Mouse (Mus musculus): Measurements from ENCODE around the gene Plb1. TPM values are rescaled to one million over a fixed set of nuclear protein-coding genes. Genes with fewer than 3 reads are reported as not detected.

The Plb1 gene
- polyA plus RNA-seq, 2 experiments: 1.1 to 1.5 TPM

DNA sequence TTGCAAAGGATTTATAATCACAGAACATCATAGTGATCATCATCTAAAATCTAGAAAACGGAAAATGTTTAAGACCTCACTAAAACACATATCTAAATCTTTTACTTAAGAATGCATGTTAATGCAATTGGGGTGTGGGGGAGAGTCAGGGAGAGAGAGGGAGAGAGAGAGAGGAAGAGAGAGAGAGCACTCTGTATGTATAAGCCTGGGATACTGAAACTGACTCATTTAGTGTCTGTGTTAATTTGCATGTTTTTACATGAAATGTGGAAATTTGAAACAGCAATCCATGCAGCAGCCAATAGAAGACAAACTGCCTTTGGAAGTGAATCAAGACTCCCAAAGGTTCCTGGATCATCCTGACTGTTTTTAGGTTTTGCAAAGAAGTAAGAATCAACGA lies 181.1 kb downstream of the Plb1 start:
- no peak for DNase-seq (ENCODE audit: low spot score)

DNA sequence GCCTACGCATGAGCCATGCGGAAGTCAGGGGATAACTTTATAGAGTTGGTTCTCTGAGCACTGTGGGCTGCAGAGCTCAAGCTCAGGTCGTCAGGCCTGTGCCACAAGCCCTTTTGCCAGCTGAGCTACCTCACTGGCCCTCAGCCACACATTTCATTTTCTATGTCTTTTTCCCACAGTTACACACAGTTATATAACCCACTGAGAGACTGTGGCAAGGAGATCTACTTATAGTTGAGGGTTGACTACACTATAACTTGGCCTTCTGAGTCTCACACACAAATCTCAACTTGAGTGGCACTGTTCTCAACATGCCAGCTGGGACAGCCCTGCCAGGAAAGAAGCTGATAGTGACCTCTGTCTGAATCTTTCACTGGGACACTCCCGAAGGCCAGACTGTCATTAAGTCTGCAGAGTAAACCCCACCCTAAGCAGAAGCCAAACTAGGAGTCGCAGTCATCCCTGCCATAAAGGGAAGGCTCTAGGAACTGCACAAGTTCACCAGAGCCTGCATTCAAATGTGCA lies 182.0 kb downstream of the Plb1 start:
- Histone ChIP-seq H3K9me3 (ENCODE audit: control insufficient read depth, low read length) (no peaks in the 10 kb centered on the region), H3K36me3 (ENCODE audit: control insufficient read depth, insufficient read depth, low read length) (no peaks in the 10 kb centered on the region), H3K4me2 (replicated peaks; ENCODE audit: low read depth, low read length, severe bottlenecking) (no peak overlapping the region), H3K9ac (ENCODE audit: low read depth, low read length, severe bottlenecking) (no peak overlapping the region), H3K4me1 (ENCODE audit: control insufficient read depth, insufficient read depth, low read length) (peaks cover 37% of the 10 kb centered on the region), H3K27me3 (ENCODE audit: control insufficient read depth, insufficient read depth, low read length) (no peaks in the 10 kb centered on the region), H3K4me3 (replicated peaks; ENCODE audit: low read length) (no peak overlapping the region), H3K27ac (replicated peaks; ENCODE audit: low read depth, low read length) (0 out of 2 replicates have a peak overlapping the region, but pooled peaks have one; percentile 22)
- whole genome bisulfite sequencing: 48% methylated on average over 5 of the region's 5 CpGs
- ATAC-seq (ENCODE audit: low FRiP score, low read depth) (no peak), DNase-seq (ENCODE audit: low spot score) (no peak)
- TF ChIP-seq POLR2A (IDR thresholded peaks at IDR 0.05; ENCODE audit: borderline replicate concordance, extremely low read depth, insufficient read depth, insufficient read length): no peak

More for the DNA sequence above, 181.1 kb downstream of the Plb1 start:
- H3K4me3 ChIP-seq (replicated peaks; ENCODE audit: low read length): no peak overlapping the region
- ATAC-seq (ENCODE audit: low FRiP score, low read depth): no peak
- no peaks in the 10 kb centered on the region for H3K9me3 ChIP-seq (ENCODE audit: control insufficient read depth, low read length)
- no peaks in the 10 kb centered on the region for H3K36me3 ChIP-seq (ENCODE audit: control insufficient read depth, insufficient read depth, low read length)
- H3K27ac ChIP-seq (replicated peaks; ENCODE audit: low read depth, low read length): peak overlapping the region; percentile 63; the same call in 1 of the 2 replicates
- no peak overlapping the region for H3K9ac ChIP-seq (ENCODE audit: low read depth, low read length, severe bottlenecking)
- peaks cover 37% of the 10 kb centered on the region for H3K4me1 ChIP-seq (ENCODE audit: control insufficient read depth, insufficient read depth, low read length)
- TF ChIP-seq POLR2A (IDR thresholded peaks at IDR 0.05; ENCODE audit: borderline replicate concordance, extremely low read depth, insufficient read depth, insufficient read length): no peak
- H3K4me2 ChIP-seq (replicated peaks; ENCODE audit: low read depth, low read length, severe bottlenecking): no peak overlapping the region
- 28% methylated on average over 2 of the region's 2 CpGs for WGBS
- no peaks in the 10 kb centered on the region for H3K27me3 ChIP-seq (ENCODE audit: control insufficient read depth, insufficient read depth, low read length)

DNA sequence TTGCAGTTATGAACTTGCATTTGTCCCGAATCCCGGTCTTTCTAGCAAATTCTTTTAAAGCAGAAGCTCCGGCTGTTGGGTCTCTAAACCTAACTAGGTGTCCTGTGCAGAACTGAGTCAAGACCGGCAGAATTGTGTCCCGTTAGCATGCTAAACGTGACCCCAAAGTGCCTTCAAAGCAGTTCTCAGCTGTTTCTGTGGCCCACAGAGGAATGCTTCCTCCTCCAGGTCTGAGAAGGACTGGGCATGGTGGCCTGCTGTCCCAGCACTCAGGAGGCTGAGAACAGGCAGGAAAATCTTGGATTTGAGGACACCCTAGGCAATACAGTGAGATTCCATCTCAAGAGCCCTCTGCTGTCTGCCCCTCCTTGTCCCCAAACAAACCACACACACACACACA lies 183.0 kb downstream of the Plb1 start:
- no peak overlapping the region for H3K4me3 ChIP-seq (replicated peaks; ENCODE audit: low read length)

More for the DNA sequence above, 183.0 kb downstream of the Plb1 start:
- no peak for ATAC-seq (ENCODE audit: low FRiP score, low read depth)
- WGBS: 89% methylated on average over 6 of the region's 6 CpGs
- TF ChIP-seq POLR2A (IDR thresholded peaks at IDR 0.05; ENCODE audit: borderline replicate concordance, extremely low read depth, insufficient read depth, insufficient read length): no peak
- H3K9ac ChIP-seq (ENCODE audit: low read depth, low read length, severe bottlenecking): no peak overlapping the region
- H3K27me3 ChIP-seq (ENCODE audit: control insufficient read depth, insufficient read depth, low read length): no peaks in the 10 kb centered on the region
- peaks cover 37% of the 10 kb centered on the region for H3K4me1 ChIP-seq (ENCODE audit: control insufficient read depth, insufficient read depth, low read length)
- no peak for DNase-seq (ENCODE audit: low spot score)
- no peaks in the 10 kb centered on the region for H3K9me3 ChIP-seq (ENCODE audit: control insufficient read depth, low read length)
- no peak overlapping the region for H3K4me2 ChIP-seq (replicated peaks; ENCODE audit: low read depth, low read length, severe bottlenecking)
- H3K27ac ChIP-seq (replicated peaks; ENCODE audit: low read depth, low read length): no peak overlapping the region
- H3K36me3 ChIP-seq (ENCODE audit: control insufficient read depth, insufficient read depth, low read length): no peaks in the 10 kb centered on the region

Other genes starting within 250 kb of the Plb1 start
- gene Fosl2, start 96.9 kb upstream of the Plb1 start, polyA plus RNA-seq (2012; rRNA removed): 11.6 and 13.6 TPM in 2 replicates
- 7.1 and 8.8 TPM in 2 replicates for gene Fosl2, start 96.9 kb upstream of the Plb1 start, polyA plus RNA-seq (2014; fragmentation: Nextera tagmentation; extraction: Ambion mirVana)
- 126 and 156 TPM in 2 replicates for gene Ppp1cb, start 226.1 kb downstream of the Plb1 start, polyA plus RNA-seq (2012; rRNA removed)
- gene Ppp1cb, start 226.1 kb downstream of the Plb1 start, polyA plus RNA-seq (2014; fragmentation: Nextera tagmentation; extraction: Ambion mirVana): 201 and 208 TPM in 2 replicates